Mouse (Mus musculus): ENCODE data around the gene B230118H07Rik.
"Not testable (repeated sequence)": the region's sequence is repeated elsewhere in the genome, so short reads cannot be mapped to it uniquely, and the experiment has no call there.

B230118H07Rik gene

GRCm38 (mm10) chr2:101592023-101592841 lies 57.1 kb downstream of the B230118H07Rik start:
- DNase-seq (ENCODE audit: extremely low read depth, low read depth): no peak

DNA sequence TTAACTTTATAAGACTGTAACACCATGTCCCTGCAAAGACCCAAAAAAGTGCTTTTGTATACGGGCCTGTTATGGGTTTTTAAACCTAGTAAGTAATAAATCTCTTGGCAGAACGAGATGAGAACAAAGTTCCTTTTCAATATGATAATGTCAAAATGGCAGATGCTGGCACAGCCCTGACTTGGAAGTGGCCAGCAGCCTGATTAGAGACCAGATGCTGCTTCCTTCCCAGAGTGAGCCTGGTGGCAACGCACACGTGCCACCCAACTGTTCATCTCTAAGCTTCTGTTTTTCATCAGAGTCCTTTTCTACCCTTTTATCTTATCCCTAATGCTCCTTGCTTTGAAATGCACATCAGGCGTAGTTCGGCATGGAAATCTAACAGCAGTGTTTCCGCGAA lies 58.0 kb downstream of the B230118H07Rik start:
- no peak for DNase-seq (ENCODE audit: extremely low read depth, low read depth)

DNA sequence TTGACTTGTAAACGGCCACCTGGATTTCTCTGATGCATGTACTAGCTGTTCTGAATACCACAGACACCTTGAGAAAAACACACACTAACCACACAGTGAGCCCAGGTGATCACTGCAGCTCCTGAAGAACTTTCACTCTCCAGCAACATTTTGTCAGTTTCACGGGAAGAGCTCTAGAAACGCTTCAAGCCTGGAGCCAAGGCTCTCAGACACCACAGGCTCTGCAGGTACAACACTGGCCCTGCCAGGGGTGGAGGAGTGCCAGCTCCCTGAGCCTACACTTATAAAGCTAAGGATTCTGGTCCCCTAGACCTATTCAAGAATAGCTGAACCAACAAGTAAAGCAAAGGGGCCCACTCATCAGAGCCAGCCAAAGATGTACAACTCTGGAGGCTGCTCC lies 67.9 kb downstream of the B230118H07Rik start:
- DNase-seq (ENCODE audit: extremely low read depth, low read depth): no peak

- no peak for DNase-seq (ENCODE audit: extremely low read depth, low read depth)
Measured at GRCm38 (mm10) chr2:101580977-101581376, 68.4 kb downstream of the B230118H07Rik start.

DNA sequence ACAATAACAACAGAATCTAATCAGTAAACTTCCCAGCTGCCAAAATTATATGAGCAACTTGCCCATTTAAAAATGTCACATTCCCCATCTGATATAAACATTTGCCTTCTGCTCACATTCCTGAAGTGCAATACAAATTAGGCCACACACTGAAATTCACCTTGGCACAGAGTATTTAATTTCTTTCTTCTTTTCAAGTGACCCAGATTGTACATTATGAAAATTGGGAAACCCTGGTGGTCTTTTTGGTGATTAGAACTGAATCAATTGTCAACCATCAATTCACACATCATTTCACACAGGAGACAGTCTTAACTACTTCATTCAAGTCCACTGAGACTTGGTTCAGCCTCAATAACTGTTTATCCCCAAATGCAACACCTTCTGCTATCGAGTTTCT lies 68.9 kb downstream of the B230118H07Rik start:
- no peak for DNase-seq (ENCODE audit: extremely low read depth, low read depth)

DNA sequence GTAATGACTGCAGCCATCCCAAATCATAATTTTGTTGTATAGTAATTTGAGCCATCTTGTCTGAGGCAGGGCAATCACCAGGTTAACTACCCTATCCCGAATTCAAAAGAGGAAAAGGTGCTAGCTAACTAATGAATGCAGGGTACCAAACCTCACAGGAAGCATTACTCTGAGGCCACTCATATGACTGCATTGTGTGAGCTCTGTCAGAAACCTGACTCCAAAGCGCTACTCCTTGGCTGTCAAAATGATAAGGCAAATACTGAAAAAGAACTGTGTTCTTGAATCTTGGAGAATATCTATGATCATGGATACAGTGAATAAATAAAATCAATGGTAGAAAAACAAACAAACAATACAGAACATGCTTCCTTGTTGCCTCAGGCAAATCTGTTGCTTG lies 69.3 kb downstream of the B230118H07Rik start:
- no peak for DNase-seq (ENCODE audit: extremely low read depth, low read depth)

DNA sequence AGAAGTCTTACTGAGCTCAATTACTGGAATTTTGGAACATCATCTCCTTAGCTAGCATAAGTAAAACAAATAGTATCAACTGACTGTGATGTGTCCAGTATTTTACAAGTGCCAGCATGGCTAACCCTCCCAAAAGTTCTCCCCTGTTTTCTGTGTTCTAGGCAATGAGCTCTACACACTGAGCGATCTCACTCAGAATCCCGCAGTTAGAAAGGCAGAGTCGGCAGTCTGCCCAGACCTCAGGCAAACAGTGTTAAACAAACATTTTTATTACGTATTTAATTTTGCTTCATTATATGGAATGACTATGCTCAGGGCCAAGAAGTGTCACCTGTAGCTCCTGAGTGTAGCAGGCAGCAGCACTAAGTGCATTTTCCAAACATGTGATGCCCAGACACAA lies 72.1 kb downstream of the B230118H07Rik start:
- no peak for DNase-seq (ENCODE audit: extremely low read depth, low read depth)

GRCm38 (mm10) chr2:101569230-101569629 lies 80.1 kb downstream of the B230118H07Rik start:
- no peak for DNase-seq (ENCODE audit: extremely low read depth, low read depth)

DNA sequence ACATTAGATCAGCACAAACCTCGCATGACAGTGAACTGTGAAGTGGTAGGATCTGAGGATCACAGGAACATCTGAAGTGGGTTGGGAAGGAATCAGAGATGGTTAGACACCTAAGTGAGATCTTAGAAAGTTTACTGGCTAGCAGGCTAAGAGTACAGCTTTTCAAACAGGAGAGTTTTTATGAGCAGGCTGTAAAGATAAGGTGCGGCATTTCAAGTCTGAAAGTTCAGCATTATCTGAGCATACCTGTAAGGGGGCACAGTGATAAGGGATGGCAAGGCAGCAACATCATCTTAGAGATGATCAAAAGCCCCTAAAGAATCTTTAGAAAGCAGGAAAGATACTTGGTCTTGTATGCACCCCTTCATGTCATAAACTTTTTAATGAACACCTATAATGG lies 81.8 kb downstream of the B230118H07Rik start:
- DNase-seq (ENCODE audit: extremely low read depth, low read depth): no peak

DNA sequence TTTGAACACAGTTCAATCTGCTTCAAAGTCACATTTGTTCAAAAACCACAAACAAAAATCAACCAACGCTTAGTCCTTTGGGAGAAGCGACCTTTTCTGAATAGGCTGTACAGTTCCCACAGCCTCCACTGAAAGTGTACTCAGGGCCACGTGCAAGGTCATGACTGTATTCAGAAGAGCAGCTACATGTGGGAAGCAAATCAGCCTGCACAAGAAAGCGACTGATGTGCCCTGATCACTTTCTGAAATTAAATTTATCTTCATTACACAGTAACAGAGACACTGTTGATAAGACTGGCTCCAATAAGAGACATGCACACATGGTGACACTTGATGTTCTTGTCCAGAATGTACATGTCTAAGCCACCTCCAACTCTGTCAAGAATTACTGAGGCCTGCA lies 85.6 kb downstream of the B230118H07Rik start:
- DNase-seq (ENCODE audit: extremely low read depth, low read depth): no peak

DNA sequence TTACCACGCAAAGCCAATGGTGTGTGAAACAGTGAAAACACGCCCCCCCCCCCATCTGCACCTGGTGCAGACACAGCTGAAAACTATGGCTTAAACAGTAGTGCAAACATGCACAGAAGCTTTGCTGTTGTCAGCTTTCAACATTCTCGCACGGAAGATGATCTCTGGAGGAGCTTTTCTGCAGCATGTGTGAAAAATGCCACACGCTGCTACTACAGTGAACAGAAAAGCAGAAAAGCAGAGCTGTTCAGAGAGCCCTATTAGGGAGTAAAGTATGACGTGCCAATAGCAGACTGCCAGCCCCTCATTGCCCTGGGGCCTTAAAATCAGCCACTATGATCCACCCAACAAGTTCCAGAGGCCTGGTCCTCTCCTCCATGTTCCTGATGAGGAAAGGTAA lies 86.1 kb downstream of the B230118H07Rik start:
- no peak for DNase-seq (ENCODE audit: extremely low read depth, low read depth)

GRCm38 (mm10) chr2:101559431-101559830 lies 89.9 kb downstream of the B230118H07Rik start:
- no peak for DNase-seq (ENCODE audit: extremely low read depth, low read depth)

- no peak for DNase-seq (ENCODE audit: extremely low read depth, low read depth)
Measured at GRCm38 (mm10) chr2:101555886-101556285, 93.4 kb downstream of the B230118H07Rik start.

DNA sequence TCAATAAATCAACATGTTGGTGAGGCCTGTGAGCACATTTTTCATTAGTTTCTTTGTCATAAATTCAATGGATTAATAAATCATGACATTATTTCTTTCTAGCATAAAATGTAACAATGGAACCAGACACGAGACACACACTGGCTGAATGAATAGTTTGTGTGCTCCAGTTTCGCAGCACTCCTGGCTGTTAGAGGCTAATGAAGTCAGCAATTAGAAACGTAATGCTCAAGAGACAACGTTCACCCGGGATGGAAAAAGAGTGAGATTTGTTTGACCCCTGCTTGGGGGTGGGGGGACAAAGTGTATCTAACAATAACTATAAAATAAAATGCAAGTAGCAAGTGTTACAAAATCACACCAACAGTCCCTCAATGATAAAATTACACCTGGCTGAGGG lies 95.5 kb downstream of the B230118H07Rik start:
- no peak for DNase-seq (ENCODE audit: extremely low read depth, low read depth)

DNA sequence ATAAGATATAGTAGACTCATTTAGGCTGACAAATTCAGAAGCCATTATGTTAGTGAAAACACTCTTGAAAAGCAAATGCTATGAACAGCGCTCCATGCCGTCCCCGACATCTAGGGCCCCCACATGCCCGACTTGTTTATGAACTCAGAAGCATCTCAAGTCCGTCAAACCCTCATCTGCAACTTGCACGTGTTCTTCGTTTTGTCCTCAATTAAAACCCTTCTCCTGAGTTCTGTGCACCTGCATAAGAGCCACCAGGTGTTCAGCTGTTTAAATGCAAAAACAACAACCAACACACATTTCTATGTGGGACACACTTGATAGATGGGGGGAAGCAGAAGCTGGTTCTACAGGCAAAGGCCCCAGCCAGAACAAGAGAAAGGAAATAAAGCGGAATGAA lies 97.0 kb downstream of the B230118H07Rik start:
- DNase-seq (ENCODE audit: extremely low read depth, low read depth): no peak

DNA sequence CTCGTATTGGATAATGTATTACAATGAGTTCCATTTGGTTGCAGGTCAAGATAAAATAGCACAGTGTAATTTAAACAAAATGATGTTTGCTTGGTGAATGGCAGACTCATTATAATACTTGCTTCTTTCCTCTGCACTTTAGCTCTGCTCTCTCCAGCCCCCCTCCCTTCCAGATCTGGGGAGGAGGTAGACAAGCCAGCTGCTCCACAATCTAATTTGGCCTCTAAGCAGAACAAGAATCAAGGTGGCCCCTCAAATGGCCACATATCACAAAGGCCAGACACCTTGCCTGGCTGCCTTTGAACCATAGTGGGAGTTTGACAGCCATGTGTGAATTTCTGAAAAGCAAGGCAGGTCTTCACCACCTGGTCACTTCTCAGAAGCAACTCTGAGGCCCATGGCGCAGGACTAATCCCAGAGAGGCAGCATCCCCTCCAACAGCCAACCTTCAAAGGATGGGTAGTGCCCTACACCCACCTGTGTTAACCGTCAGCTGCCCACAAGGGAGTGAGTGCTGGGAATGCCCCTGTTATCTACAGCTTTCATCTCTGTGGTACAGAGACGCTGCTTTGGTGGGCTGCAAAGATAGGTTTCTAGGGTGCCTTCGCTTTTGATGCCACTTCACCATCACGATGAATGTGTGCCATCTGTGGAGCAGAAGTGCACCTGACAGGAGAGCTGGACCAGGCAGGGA lies 98.2 kb downstream of the B230118H07Rik start:
- DNase-seq (ENCODE audit: extremely low read depth, low read depth): no peak

GRCm38 (mm10) chr2:101550176-101550575 lies 99.2 kb downstream of the B230118H07Rik start:
- DNase-seq (ENCODE audit: extremely low read depth, low read depth): no peak

DNA sequence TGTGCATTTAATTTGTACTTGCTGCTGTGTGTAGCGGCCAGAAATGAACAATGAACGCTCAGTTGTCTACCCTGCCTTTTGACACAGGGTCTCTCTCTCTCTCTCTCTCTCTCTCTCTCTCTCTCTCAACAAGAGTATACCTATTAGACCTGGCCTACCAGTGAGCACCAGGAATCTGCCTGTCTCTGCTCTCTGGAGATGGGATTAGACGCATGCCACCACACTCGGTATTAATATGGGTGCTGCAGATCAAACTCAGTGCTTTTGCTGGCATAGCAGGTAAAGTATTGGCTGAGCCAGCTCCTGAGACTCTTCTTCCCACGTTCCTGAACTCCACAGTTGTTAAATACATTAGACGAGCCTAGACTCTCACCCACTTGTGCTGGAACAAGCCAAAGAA lies 100.5 kb downstream of the B230118H07Rik start:
- DNase-seq (ENCODE audit: extremely low read depth, low read depth): no peak

DNA sequence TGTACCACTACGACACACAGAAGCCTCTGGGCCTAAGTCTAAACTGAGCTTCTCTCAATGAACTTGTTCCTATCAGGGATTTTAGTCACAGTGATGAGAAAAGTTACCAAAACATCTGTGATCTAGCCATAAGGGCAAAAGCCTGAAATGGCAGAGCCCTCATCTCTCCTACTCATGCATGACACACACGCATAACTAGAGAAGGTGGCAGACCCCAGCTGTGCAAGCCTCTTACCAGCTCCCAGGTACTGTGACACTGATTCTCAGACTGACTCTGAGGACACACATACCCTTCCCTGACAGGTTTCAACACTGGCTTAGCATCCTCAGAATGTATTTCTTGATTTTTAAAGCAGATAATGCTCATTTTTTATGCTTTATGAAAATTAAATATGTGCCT lies 103.7 kb downstream of the B230118H07Rik start:
- no peak for DNase-seq (ENCODE audit: extremely low read depth, low read depth)

- DNase-seq (ENCODE audit: extremely low read depth, low read depth): no peak
Measured at GRCm38 (mm10) chr2:101543704-101544417, 105.5 kb downstream of the B230118H07Rik start.

DNA sequence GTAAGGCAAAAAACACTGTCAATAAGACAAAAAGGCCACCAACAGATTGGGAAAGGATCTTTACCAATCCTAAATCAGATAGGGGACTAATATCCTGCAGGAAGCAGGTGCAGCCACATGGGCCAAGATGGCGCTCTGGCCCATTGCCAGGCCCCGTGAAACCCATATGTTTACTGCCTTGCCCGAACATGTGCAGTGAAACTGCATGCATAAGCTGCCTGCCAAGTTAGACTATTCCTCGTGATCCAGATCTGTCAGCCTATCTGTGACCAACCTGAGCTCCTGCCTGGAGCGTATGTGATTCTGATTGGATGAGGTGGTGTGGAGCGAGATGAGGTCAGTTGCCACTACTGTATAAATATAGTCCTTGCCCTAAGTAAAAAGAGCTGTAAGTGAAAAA lies 112.4 kb downstream of the B230118H07Rik start:
- not testable (repeated sequence) for DNase-seq (ENCODE audit: extremely low read depth, low read depth)

DNA sequence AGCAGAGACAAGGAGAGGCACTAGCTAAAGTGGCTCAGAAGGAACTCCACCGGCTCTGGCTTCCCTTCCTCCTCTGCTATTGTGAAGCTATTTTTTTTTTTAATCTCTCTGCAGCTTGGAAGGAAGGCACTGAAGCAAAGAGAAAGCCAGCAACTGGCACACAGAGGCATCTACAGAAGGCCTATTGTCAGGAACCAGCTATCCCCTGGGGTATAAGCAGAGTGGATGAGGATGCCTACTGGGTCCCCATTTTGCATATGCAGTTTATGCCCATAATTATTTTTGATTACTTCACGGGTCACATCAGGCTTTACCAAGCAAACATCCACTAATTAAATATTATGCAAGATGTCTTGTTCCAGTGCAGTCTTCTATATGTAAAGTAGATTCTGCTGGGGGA lies 115.6 kb downstream of the B230118H07Rik start:
- no peak for DNase-seq (ENCODE audit: extremely low read depth, low read depth)
